Mouse (Mus musculus) thymus, adult 2 months (tissue): ENCODE data around the gene Ddx6.

ENCODE experiments used
- CTCF ChIP-seq: fragments of 200-500 bp; IDR thresholded peaks from 2 replicates; pipeline ENCODE4 v1.5.1; 2012; ENCODE audit warnings: mild to moderate bottlenecking, control low read depth, low read length, moderate library complexity, borderline replicate concordance; ENCODE audit not compliant: control insufficient read depth, poor library complexity, insufficient read depth; ENCODE audit errors: extremely low read depth
- POLR2A ChIP-seq: fragments of 200-500 bp; IDR thresholded peaks from 2 replicates; pipeline ENCODE4 v1.6.1; 2012; ENCODE audit warnings: mild to moderate bottlenecking, low read length, control low read depth, moderate library complexity; ENCODE audit not compliant: control insufficient read depth, poor library complexity, insufficient read depth; ENCODE audit errors: extremely low read depth

DNA sequence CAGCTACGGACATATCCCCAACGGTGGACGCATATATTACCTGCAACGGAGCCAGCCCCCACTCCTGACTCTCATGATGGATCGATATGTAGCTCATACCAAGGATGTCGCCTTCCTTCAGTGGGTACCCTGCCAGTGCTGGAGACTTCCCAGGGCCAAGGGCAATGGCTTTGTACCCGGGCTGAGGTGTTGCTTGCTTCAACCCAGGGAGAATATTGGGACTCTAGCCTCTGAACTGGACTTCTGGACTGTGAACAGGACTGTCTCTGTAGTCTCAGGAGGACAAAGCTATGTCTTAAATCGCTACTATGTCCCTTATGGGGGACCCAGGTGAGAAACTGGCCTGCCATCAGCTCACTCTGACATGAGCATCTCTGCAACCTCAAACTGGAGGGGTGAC lies 78.4 kb downstream of the Ddx6 start:
- TF ChIP-seq POLR2A (no peak), CTCF (no peak)
